In the genomic region with DNA sequence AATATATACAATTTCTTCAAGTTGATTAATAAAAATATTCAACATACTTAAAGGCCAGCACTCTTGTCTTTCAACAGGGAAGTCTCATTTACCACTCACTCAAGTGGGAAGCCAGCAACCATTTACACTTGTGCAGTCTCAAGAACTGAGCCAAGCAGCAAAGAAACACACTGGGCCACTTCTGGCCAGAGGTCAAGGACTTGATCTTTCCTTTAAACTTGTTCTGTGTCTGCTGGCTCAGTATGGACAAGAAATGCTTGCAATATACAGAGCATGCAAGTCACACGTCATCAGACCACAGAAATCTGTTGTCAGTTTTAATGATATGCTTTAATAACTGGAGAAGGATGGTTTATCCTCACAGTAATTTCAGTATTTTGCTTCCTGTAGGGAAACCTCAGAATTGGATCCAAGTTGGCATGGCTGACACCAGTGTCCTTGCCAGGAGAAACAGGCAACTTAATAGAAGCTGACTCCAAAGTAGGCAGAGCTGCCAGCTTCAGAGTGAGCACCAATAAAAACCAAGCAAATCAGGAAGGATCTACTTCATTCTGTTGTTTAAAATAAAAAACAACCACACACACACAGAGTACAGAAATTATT, we compare ENCODE assay signal across 11 mouse cellular contexts.
DNase-seq lines count a peak whose midpoint lies in the region; ATAC-seq and TF ChIP-seq lines count a peak whose summit lies in the region.
"Had no signal": no experiment of that assay in that cellular context is flagged by ENCODE, and none has a peak within 500 bp of the region (broad histone marks: within the 10 kb centered on the region; RNA-seq: fewer than 3 reads in every experiment).

No protein-coding gene starts in this region.

- no peak for DNase-seq in forebrain, embryonic 10.5 days (ENCODE audit: extremely low spot score, low spot score)
- peak; percentile 36 for DNase-seq in liver, adult 2 months (ENCODE audit: extremely low read depth, low read depth, low spot score)
- peak; percentile 4 for DNase-seq in fat pad, adult 2 months (ENCODE audit: extremely low read depth, low read depth, low spot score)
- peak; percentile 43 to 64 for DNase-seq in lung, postnatal 4 days
- no peak for DNase-seq in thymus, postnatal 0 days (ENCODE audit: low spot score)
- no peak for DNase-seq in testis, postnatal 10 days (ENCODE audit: low spot score)
- DNase-seq: kidney, postnatal 14 days; thymus, adult 2 months had no signal

- no peak overlapping the region for H3K27ac ChIP-seq in forebrain, embryonic 16.5 days (ENCODE audit: low read length)
- no peak overlapping the region for H3K27ac ChIP-seq in forebrain, embryonic 10.5 days
- H3K27ac ChIP-seq in liver, adult 2 months (replicated peaks; ENCODE audit: insufficient read depth, low read depth, low read length), result no peak overlapping the region
- no peak overlapping the region for H3K27ac ChIP-seq in liver, embryonic 12.5 days

- 0 out of 2 replicates have a peak, but pooled peaks cover 9% of the 10 kb centered on the region for H3K4me1 ChIP-seq in forebrain, embryonic 16.5 days (replicated peaks; ENCODE audit: control insufficient read depth, insufficient read depth, low read length)
- no peaks in the 10 kb centered on the region for H3K4me1 ChIP-seq in forebrain, embryonic 10.5 days
- H3K4me1 ChIP-seq in liver, adult 2 months (ENCODE audit: control insufficient read depth, insufficient read depth, low read length), result no peaks in the 10 kb centered on the region
- no peaks in the 10 kb centered on the region for H3K4me1 ChIP-seq in liver, embryonic 12.5 days

- no peak for TF ChIP-seq CTCF in liver, adult 2 months (IDR thresholded peaks at IDR 0.05; ENCODE audit: low read depth, low read length)

- no peak for TF ChIP-seq POLR2A in liver, adult 2 months (IDR thresholded peaks at IDR 0.05; ENCODE audit: extremely low read depth, insufficient read depth, low read length)

- no peak overlapping the region for H3K9ac ChIP-seq in forebrain, embryonic 16.5 days (replicated peaks; ENCODE audit: low read depth, low read length)
- H3K9ac ChIP-seq in liver, adult 2 months (ENCODE audit: low read depth, low read length), result no peak overlapping the region
- no peak overlapping the region for H3K9ac ChIP-seq in liver, embryonic 12.5 days

- no peak overlapping the region for H3K4me3 ChIP-seq in forebrain, embryonic 16.5 days (replicated peaks; ENCODE audit: low read length)
- no peak overlapping the region for H3K4me3 ChIP-seq in forebrain, embryonic 10.5 days
- H3K4me3 ChIP-seq in liver, adult 2 months (ENCODE audit: insufficient read depth, low read depth, low read length), result no peak overlapping the region
- H3K4me3 ChIP-seq in liver, embryonic 12.5 days, result no peak overlapping the region

- no peak overlapping the region for H3K4me2 ChIP-seq in forebrain, embryonic 16.5 days (ENCODE audit: low read length)
- H3K4me2 ChIP-seq in liver, embryonic 12.5 days, result no peak overlapping the region

- no peaks in the 10 kb centered on the region for H3K79me2 ChIP-seq in liver, adult 2 months (ENCODE audit: control insufficient read depth, insufficient read depth, low read length)

- no peaks in the 10 kb centered on the region for H3K9me3 ChIP-seq in forebrain, embryonic 16.5 days (ENCODE audit: control insufficient read depth, low read length)
- H3K9me3 ChIP-seq in forebrain, embryonic 10.5 days, result no peaks in the 10 kb centered on the region
- H3K9me3 ChIP-seq in liver, embryonic 12.5 days (replicated peaks), result no peaks in the 10 kb centered on the region

- peak; percentile 82 for ATAC-seq in forebrain, embryonic 16.5 days
- no peak for ATAC-seq in liver, embryonic 12.5 days

- H3K36me3 ChIP-seq in forebrain, embryonic 16.5 days (ENCODE audit: control insufficient read depth, insufficient read depth), result no peaks in the 10 kb centered on the region
- H3K36me3 ChIP-seq in forebrain, embryonic 10.5 days (replicated peaks), result no peaks in the 10 kb centered on the region
- H3K36me3 ChIP-seq in liver, adult 2 months (ENCODE audit: control insufficient read depth, insufficient read depth, low read length), result no peaks in the 10 kb centered on the region
- H3K36me3 ChIP-seq in liver, embryonic 12.5 days, result no peaks in the 10 kb centered on the region

- H3K27me3 ChIP-seq in forebrain, embryonic 16.5 days (replicated peaks; ENCODE audit: control insufficient read depth, insufficient read depth, low read length), result no peaks in the 10 kb centered on the region
- no peaks in the 10 kb centered on the region for H3K27me3 ChIP-seq in forebrain, embryonic 10.5 days (ENCODE audit: poor library complexity, severe bottlenecking)
- no peaks in the 10 kb centered on the region for H3K27me3 ChIP-seq in liver, adult 2 months (ENCODE audit: control insufficient read depth, insufficient read depth, low read length)
- H3K27me3 ChIP-seq in liver, embryonic 12.5 days (replicated peaks), result no peaks in the 10 kb centered on the region
- H3K27me3 ChIP-seq: CH12.LX had no signal

- WGBS in forebrain, embryonic 16.5 days, result 34% methylated on average over 1 of the region's 1 CpGs
- 92% methylated on average over 1 of the region's 1 CpGs for WGBS in forebrain, embryonic 10.5 days
- 86% methylated on average over 1 of the region's 1 CpGs for WGBS in liver, adult 2 months
- WGBS in liver, embryonic 12.5 days (ENCODE audit: insufficient replicate concordance), result 47% methylated on average over 1 of the region's 1 CpGs

Comparison
In these comparisons a context has a peak if more than half of its experiments do, and no peak if none do; other contexts are left out.
1. DNase-seq: peak in liver, adult 2 months (single experiment), fat pad, adult 2 months (single experiment) and lung, postnatal 4 days (2 of 2); none in forebrain, embryonic 10.5 days (single experiment), thymus, postnatal 0 days (single experiment) and testis, postnatal 10 days (single experiment).